Mouse (Mus musculus) liver, embryonic 15.5 days (tissue): Measurements from ENCODE around the gene Plac8. TPM values are rescaled to one million over a fixed set of nuclear protein-coding genes. Genes with fewer than 3 reads are reported as not detected.

Source experiments
- polyA plus RNA-seq: library from polyadenylated mRNA; unstranded; fragments of >200 nt; fragmentation: Nextera tagmentation; extraction: Ambion mirVana; gene quantifications from 2 replicates; pipeline ENCODE4 v1.2.1, GENCODE M21; 2015

The Plac8 gene
- polyA plus RNA-seq, 1 experiment from 2014 or later = 83.9 TPM

Other genes with a start within 250 kb of the Plac8 start
- 52.3 and 57.0 TPM in 2 replicates for gene Sec31a, start 156.0 kb downstream of the Plac8 start, polyA plus RNA-seq
- 8.8 and 9.1 TPM in 2 replicates for gene Lin54, start 71.6 kb downstream of the Plac8 start, polyA plus RNA-seq
- gene Cops4, start 53.9 kb downstream of the Plac8 start, polyA plus RNA-seq = 65.8 and 67.6 TPM in 2 replicates
- gene Coq2, start 102.9 kb upstream of the Plac8 start, polyA plus RNA-seq = 22.8 and 24.3 TPM in 2 replicates
- gene Hpse, start 147.5 kb upstream of the Plac8 start, polyA plus RNA-seq = 1.6 and 1.9 TPM in 2 replicates
- 10.0 and 11.5 TPM in 2 replicates for gene Helq, start 226.4 kb upstream of the Plac8 start, polyA plus RNA-seq
- 101 and 122 TPM in 2 replicates for gene Mrps18c, start 226.4 kb upstream of the Plac8 start, polyA plus RNA-seq
- gene Abraxas1, start 248.7 kb upstream of the Plac8 start, polyA plus RNA-seq = 14.1 and 14.9 TPM in 2 replicates